Comparison of ENCODE assay signal across 13 mouse cellular contexts in genomic region chr6:34274346-34274745, GRCm38 (mm10). TPM values are rescaled to one million over a fixed set of nuclear protein-coding genes. Genes with fewer than 3 reads are reported as not detected.
A peak's percentile ranks its signal among the peaks of the same experiment; 100 is the strongest.
DNase-seq lines count a peak whose midpoint lies in the region; ATAC-seq and TF ChIP-seq lines count a peak whose summit lies in the region.
"Had no signal": no experiment of that assay in that cellular context is flagged by ENCODE, and none has a peak within 500 bp of the region (broad histone marks: within the 10 kb centered on the region; RNA-seq: fewer than 3 reads in every experiment).

No protein-coding gene starts in this region.

- H3K4me3 ChIP-seq in forebrain, embryonic 11.5 days (ENCODE audit: low read depth, low read length) = no peak overlapping the region
- H3K4me3 ChIP-seq in forebrain, embryonic 16.5 days (replicated peaks; ENCODE audit: low read length) = no peak overlapping the region
- H3K4me3 ChIP-seq in lung, embryonic 16.5 days (ENCODE audit: low read length) = no peak overlapping the region
- H3K4me3 ChIP-seq in gastrocnemius, adult 2 months = no peak overlapping the region
- no peak overlapping the region for H3K4me3 ChIP-seq in stomach, postnatal 0 days (ENCODE audit: low read depth, low read length)
- H3K4me3 ChIP-seq: forebrain, embryonic 10.5 days; limb, embryonic 15.5 days; midbrain, embryonic 12.5 days; stomach, embryonic 15.5 days had no signal

- ATAC-seq in forebrain, embryonic 11.5 days (replicated peaks; ENCODE audit: low FRiP score) = no peak
- no peak for ATAC-seq in forebrain, embryonic 16.5 days
- peak; percentile 31; the same call in 1 of the 2 replicates for ATAC-seq in lung, embryonic 16.5 days (ENCODE audit: low read depth)
- no peak for ATAC-seq in stomach, postnatal 0 days (ENCODE audit: low FRiP score, low TSS enrichment)

- H3K9me3 ChIP-seq in forebrain, embryonic 11.5 days (ENCODE audit: control insufficient read depth, low read length) = no peaks in the 10 kb centered on the region
- no peaks in the 10 kb centered on the region for H3K9me3 ChIP-seq in forebrain, embryonic 16.5 days (ENCODE audit: control insufficient read depth, low read length)
- no peaks in the 10 kb centered on the region for H3K9me3 ChIP-seq in lung, embryonic 16.5 days (ENCODE audit: control insufficient read depth, low read length)
- H3K9me3 ChIP-seq in stomach, postnatal 0 days (ENCODE audit: control insufficient read depth, low read length) = no peaks in the 10 kb centered on the region
- H3K9me3 ChIP-seq: forebrain, embryonic 10.5 days; limb, embryonic 15.5 days; midbrain, embryonic 12.5 days; stomach, embryonic 15.5 days had no signal

- peak; percentile 25 for DNase-seq in forebrain, embryonic 11.5 days (ENCODE audit: low spot score)
- DNase-seq in lung, postnatal 25 days (ENCODE audit: low spot score) = no peak
- DNase-seq in gastrocnemius, adult 2 months = peak; percentile 54
- peak; percentile 7 for DNase-seq in lung, postnatal 14 days
- no peak for DNase-seq in T-cell, adult 2 months (ENCODE audit: low spot score)
- no peak for DNase-seq in stomach, postnatal 0 days (ENCODE audit: low spot score)
- DNase-seq: kidney, postnatal 14 days had no signal

- intact Hi-C loops in gastrocnemius, adult 2 months (cut with DNase I) = loop anchor here (10.0 kb wide), 2 partner anchors 240 to 980 kb away; no protein-coding TSS in a partner anchor

- no peak overlapping the region for H3K27ac ChIP-seq in forebrain, embryonic 11.5 days (ENCODE audit: low read depth, low read length)
- H3K27ac ChIP-seq in forebrain, embryonic 16.5 days (ENCODE audit: low read length) = no peak overlapping the region
- H3K27ac ChIP-seq in lung, embryonic 16.5 days (ENCODE audit: low read length) = peak overlapping the region; percentile 5; the same call in 1 of the 2 replicates
- H3K27ac ChIP-seq in gastrocnemius, adult 2 months = no peak overlapping the region; the same call in 1 of the 2 replicates
- H3K27ac ChIP-seq in stomach, postnatal 0 days (replicated peaks) = no peak overlapping the region
- H3K27ac ChIP-seq: forebrain, embryonic 10.5 days; limb, embryonic 15.5 days; midbrain, embryonic 12.5 days; stomach, embryonic 15.5 days had no signal

- no peak for TF ChIP-seq EP300 in stomach, postnatal 0 days (optimal IDR thresholded peaks at IDR 0.05)

- no peaks in the 10 kb centered on the region for H3K4me1 ChIP-seq in forebrain, embryonic 11.5 days (replicated peaks; ENCODE audit: control insufficient read depth, insufficient read depth, low read length)
- peaks cover 7% of the 10 kb centered on the region; the same call in 1 of the 2 replicates for H3K4me1 ChIP-seq in forebrain, embryonic 16.5 days (replicated peaks; ENCODE audit: control insufficient read depth, insufficient read depth, low read length)
- no peaks in the 10 kb centered on the region for H3K4me1 ChIP-seq in lung, embryonic 16.5 days (replicated peaks; ENCODE audit: control insufficient read depth, insufficient read depth, low read length)
- no peaks in the 10 kb centered on the region for H3K4me1 ChIP-seq in stomach, postnatal 0 days (replicated peaks; ENCODE audit: control insufficient read depth, insufficient read depth)
- H3K4me1 ChIP-seq: forebrain, embryonic 10.5 days; limb, embryonic 15.5 days; stomach, embryonic 15.5 days had no signal

- no peaks in the 10 kb centered on the region for H3K27me3 ChIP-seq in forebrain, embryonic 11.5 days (ENCODE audit: control insufficient read depth, insufficient read depth, low read length)
- no peaks in the 10 kb centered on the region for H3K27me3 ChIP-seq in forebrain, embryonic 16.5 days (replicated peaks; ENCODE audit: control insufficient read depth, insufficient read depth, low read length)
- no peaks in the 10 kb centered on the region for H3K27me3 ChIP-seq in lung, embryonic 16.5 days (ENCODE audit: control insufficient read depth, insufficient read depth, low read depth, low read length)
- H3K27me3 ChIP-seq in stomach, postnatal 0 days (ENCODE audit: control insufficient read depth, insufficient read depth, low read length) = no peaks in the 10 kb centered on the region
- H3K27me3 ChIP-seq: limb, embryonic 15.5 days; midbrain, embryonic 12.5 days; stomach, embryonic 15.5 days had no signal

- no peak overlapping the region for H3K9ac ChIP-seq in forebrain, embryonic 11.5 days (ENCODE audit: low read length)
- no peak overlapping the region for H3K9ac ChIP-seq in forebrain, embryonic 16.5 days (replicated peaks; ENCODE audit: low read depth, low read length)
- no peak overlapping the region for H3K9ac ChIP-seq in lung, embryonic 16.5 days (ENCODE audit: low read length)
- no peak overlapping the region for H3K9ac ChIP-seq in stomach, postnatal 0 days (ENCODE audit: low read length)
- H3K9ac ChIP-seq: limb, embryonic 15.5 days; midbrain, embryonic 12.5 days; stomach, embryonic 15.5 days had no signal

- H3K4me2 ChIP-seq in forebrain, embryonic 11.5 days (ENCODE audit: low read depth, low read length, severe bottlenecking) = no peak overlapping the region
- no peak overlapping the region for H3K4me2 ChIP-seq in forebrain, embryonic 16.5 days (ENCODE audit: low read length)
- no peak overlapping the region for H3K4me2 ChIP-seq in lung, embryonic 16.5 days (ENCODE audit: low read depth, low read length)
- no peak overlapping the region for H3K4me2 ChIP-seq in stomach, postnatal 0 days (replicated peaks; ENCODE audit: low read depth)
- H3K4me2 ChIP-seq: limb, embryonic 15.5 days; midbrain, embryonic 12.5 days; stomach, embryonic 15.5 days had no signal

- 93% methylated on average over 2 of the region's 2 CpGs for WGBS in forebrain, embryonic 11.5 days
- WGBS in forebrain, embryonic 16.5 days = 92% methylated on average over 2 of the region's 2 CpGs
- WGBS in lung, embryonic 16.5 days = 67% methylated on average over 2 of the region's 2 CpGs
- 71% methylated on average over 2 of the region's 2 CpGs for WGBS in stomach, postnatal 0 days

- H3K36me3 ChIP-seq in forebrain, embryonic 11.5 days (ENCODE audit: control insufficient read depth, insufficient read depth, low read length) = no peaks in the 10 kb centered on the region
- H3K36me3 ChIP-seq in forebrain, embryonic 16.5 days (ENCODE audit: control insufficient read depth, insufficient read depth) = no peaks in the 10 kb centered on the region
- no peaks in the 10 kb centered on the region for H3K36me3 ChIP-seq in lung, embryonic 16.5 days (ENCODE audit: control insufficient read depth, insufficient read depth, low read length)
- no peaks in the 10 kb centered on the region for H3K36me3 ChIP-seq in stomach, postnatal 0 days (ENCODE audit: control insufficient read depth, insufficient read depth, low read length)
- H3K36me3 ChIP-seq: forebrain, embryonic 10.5 days; limb, embryonic 15.5 days; midbrain, embryonic 12.5 days; stomach, embryonic 15.5 days had no signal

- no peak for TF ChIP-seq CTCF in gastrocnemius, adult 2 months (IDR thresholded peaks at IDR 0.05)
- no peak for TF ChIP-seq CTCF in stomach, postnatal 0 days (IDR thresholded peaks at IDR 0.05; ENCODE audit: low read depth)

RNA-seq across cellular contexts. Expression of gene Akr1b3, which starts 42.9 kb away (rescaled TPM):
- 180 and 186 TPM in 2 replicates for polyA plus RNA-seq in forebrain, embryonic 11.5 days (2014; fragmentation: Nextera tagmentation; extraction: Ambion mirVana)
- polyA plus RNA-seq in forebrain, embryonic 16.5 days (2015; fragmentation: Nextera tagmentation; extraction: Ambion mirVana) = 80.7 and 91.3 TPM in 2 replicates
- 120 and 122 TPM in 2 replicates for polyA plus RNA-seq in lung, embryonic 16.5 days (2015; fragmentation: Nextera tagmentation; extraction: Ambion mirVana)
- total RNA-seq in gastrocnemius, adult 2 months (2021) = 100 to 1,000 TPM; 140 to 194 TPM
- 188 TPM in 2 replicates for polyA plus RNA-seq in stomach, postnatal 0 days (2015; fragmentation: Nextera tagmentation; extraction: Ambion mirVana)

Comparison
In these comparisons a context has a peak if more than half of its experiments do, and no peak if none do; other contexts are left out.
1. DNase-seq: peak in forebrain, embryonic 11.5 days (single experiment), gastrocnemius, adult 2 months (single experiment) and lung, postnatal 14 days (single experiment); none in lung, postnatal 25 days (single experiment), T-cell, adult 2 months (single experiment) and stomach, postnatal 0 days (single experiment).